Mouse (Mus musculus) lung, postnatal 4 days (tissue): Measurements from ENCODE around the gene Riok2.

Source experiments
- DNase-seq, 2 experiments: peaks; one replicate each; pipeline ENCODE4 v3.0.0; 2021

Gene Riok2

DNA sequence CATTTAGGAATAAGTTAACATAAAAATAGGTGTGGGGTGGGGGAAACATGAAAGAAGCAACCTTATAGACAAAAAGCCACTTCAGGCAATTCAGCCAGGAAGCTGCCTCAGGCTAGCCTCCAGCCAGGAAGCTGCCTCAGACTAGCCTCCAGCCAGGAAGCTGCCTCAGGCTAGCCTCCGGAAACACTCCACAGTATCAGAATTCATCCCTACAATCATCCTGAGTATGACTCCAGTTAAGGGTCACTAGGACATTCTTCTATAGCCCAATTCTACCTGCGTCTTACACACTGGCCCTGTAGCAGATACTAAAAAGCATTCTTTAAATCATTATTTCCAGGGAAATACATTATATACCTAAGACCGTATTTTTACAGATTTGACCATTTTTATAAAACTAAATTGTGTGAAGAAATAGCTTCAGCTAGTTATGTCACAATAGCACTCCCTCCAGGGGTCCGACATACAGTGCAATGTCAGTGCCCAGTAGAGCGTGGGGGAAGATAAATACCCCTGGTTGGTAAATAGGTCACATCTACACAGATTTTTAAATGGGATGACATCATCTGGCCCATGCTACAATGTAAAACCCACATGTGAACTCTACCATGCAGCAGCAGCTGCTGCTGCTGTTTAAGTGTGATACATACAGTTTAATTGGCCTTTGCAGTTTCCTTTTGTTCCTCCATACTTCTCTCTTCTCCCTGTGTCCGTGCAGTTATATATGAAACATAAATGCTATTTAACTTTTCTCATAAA lies 34.8 kb downstream of the Riok2 start:
- DNase-seq, result no peak

DNA sequence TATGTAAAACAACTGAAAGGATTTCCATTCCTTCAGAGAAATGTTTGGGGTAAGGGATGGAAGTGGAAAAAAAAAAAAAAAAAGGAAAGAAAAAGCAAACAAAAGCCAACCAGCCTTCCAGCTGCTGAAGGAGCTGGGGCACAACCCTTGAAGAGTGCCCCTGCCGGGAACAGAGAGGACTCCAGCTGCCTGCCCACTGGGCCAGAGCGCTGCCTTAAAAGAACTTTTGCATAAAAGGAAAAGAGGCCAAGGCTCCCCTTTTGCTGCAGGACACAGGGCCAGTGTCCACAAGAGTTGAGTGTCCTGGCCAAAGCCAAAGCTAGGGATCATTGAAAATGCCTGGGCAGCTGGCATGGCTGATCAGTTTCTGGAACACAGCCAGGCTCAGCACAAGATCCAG lies 35.5 kb downstream of the Riok2 start:
- DNase-seq, result no peak

DNA sequence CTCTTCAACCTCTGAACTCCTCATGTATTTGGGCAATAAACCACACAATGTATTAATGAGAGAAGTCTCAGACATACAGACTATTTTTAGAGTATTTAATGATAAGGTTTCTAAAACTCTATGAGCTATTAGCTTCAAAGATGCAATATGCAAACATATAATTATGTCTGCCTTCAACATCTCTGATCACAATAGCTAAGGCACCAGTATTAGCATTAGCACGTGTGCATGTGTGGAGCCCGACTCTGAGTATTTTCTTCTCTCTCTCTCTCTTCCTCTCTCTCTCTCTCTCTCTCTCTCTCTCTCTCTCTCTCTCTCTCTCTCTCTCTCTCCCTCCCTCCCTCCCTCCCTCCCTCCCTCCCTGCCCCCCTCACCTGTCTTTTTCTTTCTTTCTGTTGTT lies 37.3 kb downstream of the Riok2 start:
- DNase-seq, result no peak

DNA sequence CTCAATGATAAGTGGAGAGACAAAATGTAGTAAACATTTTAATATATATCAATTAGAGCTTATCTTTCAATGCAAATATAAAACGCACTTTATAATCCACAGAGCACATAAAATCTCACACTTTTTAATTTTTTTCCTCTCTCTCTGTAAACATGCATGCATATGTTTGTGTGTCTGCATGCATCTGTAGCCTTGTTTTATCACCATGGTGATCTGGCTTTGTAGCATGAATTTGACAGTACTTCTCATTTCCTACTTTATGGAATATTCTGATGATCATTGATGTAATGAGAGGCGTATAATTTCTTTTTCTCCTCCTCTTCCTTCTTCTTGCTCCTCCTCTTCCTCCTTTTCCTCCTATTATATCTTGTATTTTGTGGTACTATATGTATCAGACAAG lies 38.1 kb downstream of the Riok2 start:
- DNase-seq, result no peak

DNA sequence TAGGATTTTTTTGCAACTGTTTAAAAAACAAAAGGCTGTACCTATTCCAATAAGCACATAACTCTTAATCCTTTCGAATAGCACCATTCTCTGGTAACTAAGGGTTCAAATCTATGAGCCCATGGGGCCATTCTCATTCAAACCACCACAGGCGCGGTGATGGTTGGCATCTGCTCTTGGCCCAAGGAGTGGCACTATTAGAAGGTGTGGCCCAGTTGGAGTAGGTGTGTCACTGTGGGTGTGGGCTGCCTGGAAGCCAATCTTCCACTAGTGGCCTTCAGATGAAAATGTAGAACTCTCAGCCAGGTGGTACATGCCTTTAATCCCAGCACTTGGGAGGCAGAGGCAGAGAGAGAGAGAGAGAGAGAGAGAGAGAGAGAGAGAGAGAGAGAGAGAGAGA lies 40.1 kb downstream of the Riok2 start:
- no peak for DNase-seq

- no peak for DNase-seq
Observed at GRCm38 (mm10) chr17:17424609-17425307, 50.6 kb downstream of the Riok2 start.

DNA sequence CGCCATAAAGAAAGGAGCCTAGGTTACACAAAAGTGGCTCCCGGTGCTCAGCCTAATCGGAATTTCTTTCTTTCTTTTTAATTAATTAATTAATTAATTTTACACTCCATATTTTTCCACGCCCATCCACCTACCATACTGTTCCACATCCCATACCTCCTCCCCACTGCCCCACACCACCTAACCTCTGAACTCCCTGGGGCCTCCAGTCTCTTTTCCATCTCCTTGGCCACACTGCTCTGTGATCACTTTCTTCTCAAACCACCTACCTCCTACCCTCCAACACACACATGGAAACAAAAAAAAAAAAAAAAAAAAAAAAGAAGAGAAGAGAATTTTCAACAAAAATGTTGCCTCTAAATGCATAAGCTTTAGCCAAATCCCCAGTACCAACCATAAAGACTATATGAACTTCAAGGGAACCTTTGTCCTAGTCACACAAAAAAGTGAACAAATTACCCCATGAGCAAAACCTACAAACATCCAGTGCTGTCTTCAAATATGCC lies 51.3 kb downstream of the Riok2 start:
- no peak for DNase-seq

GRCm38 (mm10) chr17:17425906-17426305 lies 51.8 kb downstream of the Riok2 start:
- DNase-seq, result no peak

DNA sequence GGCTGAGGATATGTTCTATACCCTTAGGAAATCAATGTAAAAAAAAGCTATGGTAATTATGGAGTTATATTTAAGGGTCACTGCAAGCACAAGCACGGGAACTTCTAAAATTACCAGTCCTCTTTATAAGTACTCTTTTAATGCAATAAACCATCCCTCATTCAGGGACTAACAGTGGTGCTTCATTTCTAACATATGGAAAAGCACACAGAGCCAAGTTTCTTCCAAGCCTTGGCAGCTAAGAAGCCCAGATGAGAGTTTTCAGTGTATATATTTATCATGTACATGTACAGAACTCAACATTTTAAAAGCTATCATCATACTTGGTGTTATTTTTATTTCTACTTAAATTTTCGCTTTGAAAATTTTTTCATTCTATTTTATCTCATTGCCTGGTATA lies 54.8 kb downstream of the Riok2 start:
- DNase-seq, result no peak

DNA sequence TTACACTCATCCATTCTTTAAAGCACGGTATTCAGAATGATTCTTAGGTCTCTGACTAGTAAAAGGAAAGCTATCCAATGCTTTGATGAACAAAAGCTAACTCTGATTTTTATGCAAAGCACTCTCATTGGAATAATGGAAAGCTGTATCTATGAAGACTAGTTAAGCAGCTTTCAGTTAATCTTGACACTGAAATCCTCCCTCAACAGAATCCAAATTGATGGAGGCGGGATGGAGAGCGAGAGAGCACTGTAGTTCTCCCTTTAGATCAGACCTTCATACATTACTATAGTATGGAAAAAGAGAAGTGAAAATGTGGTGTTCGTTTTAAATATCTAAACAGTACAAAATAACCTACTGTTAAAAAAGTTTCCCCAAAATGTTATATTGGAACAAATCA lies 59.6 kb downstream of the Riok2 start:
- DNase-seq, result no peak

DNA sequence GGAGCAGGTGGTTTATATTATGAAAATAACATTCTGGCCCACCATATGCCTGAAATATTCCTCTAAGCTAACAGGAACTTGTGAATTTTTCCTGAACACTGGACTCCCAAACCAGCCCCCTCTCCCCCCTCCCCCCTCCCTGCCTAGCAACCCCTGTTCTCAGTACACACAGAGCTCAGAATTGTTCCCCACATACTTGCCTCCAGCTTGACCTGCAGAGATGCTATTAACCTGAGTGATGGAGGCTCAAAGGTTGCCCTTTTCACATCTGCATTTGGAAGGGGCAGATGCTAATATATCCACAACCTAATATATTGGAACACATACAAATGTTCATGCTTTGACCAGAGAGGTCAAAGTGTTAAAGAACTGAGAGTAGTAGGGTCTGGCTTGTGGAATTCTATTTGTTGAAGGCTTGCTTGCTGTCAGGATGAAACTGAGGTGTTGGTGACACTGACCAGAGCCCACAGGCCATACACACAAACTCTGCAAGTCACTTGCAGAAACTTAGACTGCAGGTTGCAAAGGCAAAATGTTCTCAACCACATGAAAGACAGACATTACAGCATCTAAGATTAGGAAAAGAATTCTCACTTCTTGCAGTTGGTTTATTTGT lies 64.6 kb downstream of the Riok2 start:
- no peak for DNase-seq

- DNase-seq, result no peak
Observed at GRCm38 (mm10) chr17:17441876-17442498, 67.9 kb downstream of the Riok2 start.

DNA sequence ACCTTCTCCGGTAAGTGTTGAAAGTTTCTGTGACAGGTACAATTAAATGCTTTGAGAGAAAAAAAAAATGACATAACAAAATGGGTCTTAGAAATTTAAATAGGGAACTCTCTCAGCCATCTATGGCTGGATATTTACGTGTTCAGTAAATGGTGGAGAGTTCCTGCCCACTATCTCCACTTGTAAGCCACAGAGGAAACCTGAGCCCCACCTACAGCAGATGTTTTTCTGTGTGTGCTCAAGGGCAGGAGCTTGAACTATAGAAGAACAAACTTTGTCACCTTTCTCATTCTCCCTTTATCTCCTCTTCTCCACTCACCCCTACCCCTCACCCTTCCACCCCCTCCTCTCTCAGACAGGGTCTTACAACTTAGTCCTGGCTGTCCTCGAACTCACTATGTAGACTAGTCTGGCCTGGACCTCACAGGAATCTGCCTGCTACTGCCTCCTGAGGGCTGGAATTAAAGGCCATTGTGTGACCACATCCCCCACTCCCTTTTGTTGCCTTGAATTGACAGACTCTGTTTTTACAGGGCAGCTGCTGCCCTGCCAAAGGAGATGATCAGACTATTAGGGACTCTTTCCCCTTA lies 70.3 kb downstream of the Riok2 start:
- DNase-seq, result no peak
